Mouse (Mus musculus) stomach, postnatal 0 days (tissue): ENCODE data around the gene Tenm4. TPM values are rescaled to one million over a fixed set of nuclear protein-coding genes. Genes with fewer than 3 reads are reported as not detected.

ENCODE experiments used
- ATAC-seq: fragments of 200-750 bp; cut with Nextera tagmentation; 2 replicates; pipeline ENCODE4 v1.8.0; 2017; ENCODE audit not compliant: low FRiP score, low TSS enrichment
- DNase-seq: peaks from one replicate; pipeline ENCODE4 v3.0.0-alpha.2; 2016; ENCODE audit warnings: low spot score
- H3K27ac ChIP-seq: fragments of 300-500 bp; sonication (generic); replicated peaks from 2 replicates; pipeline ENCODE4 v1.5.1; 2014; ENCODE audit warnings: mild to moderate bottlenecking, control low read depth
- H3K27me3 ChIP-seq: fragments of 300-500 bp; sonication (generic); 2 replicates; pipeline ENCODE4 v1.6.1; 2014; ENCODE audit warnings: low read length; ENCODE audit not compliant: control insufficient read depth, insufficient read depth
- H3K36me3 ChIP-seq: fragments of 300-500 bp; sonication (generic); 2 replicates; pipeline ENCODE4 v1.6.1; 2014; ENCODE audit warnings: low read length, mixed read lengths; ENCODE audit not compliant: control insufficient read depth, insufficient read depth
- H3K4me1 ChIP-seq: fragments of 300-500 bp; sonication (generic); replicated peaks from 2 replicates; pipeline ENCODE4 v1.6.1; 2014; ENCODE audit warnings: antibody characterized with exemption; ENCODE audit not compliant: control insufficient read depth, insufficient read depth
- H3K4me2 ChIP-seq: fragments of 300-500 bp; sonication (generic); replicated peaks from 2 replicates; pipeline ENCODE4 v1.6.1; 2014; ENCODE audit warnings: low read depth, mild to moderate bottlenecking, control low read depth, moderate library complexity
- H3K4me3 ChIP-seq: fragments of 300-500 bp; sonication (generic); 2 replicates; pipeline ENCODE4 v1.5.1; 2014; ENCODE audit warnings: low read depth, low read length, control low read depth
- H3K9ac ChIP-seq: fragments of 300-500 bp; sonication (generic); 2 replicates; pipeline ENCODE4 v1.6.1; 2014; ENCODE audit warnings: mild to moderate bottlenecking, low read length, control low read depth, mixed read lengths
- H3K9me3 ChIP-seq: fragments of 300-500 bp; sonication (generic); 2 replicates; pipeline ENCODE4 v1.6.1; 2016; ENCODE audit warnings: low read length; ENCODE audit not compliant: control insufficient read depth
- CTCF ChIP-seq: IDR thresholded peaks from 2 replicates; pipeline ENCODE4 v1.5.1; 2016; ENCODE audit warnings: antibody characterized with exemption, low read depth, mild to moderate bottlenecking, moderate library complexity
- EP300 ChIP-seq: optimal IDR thresholded peaks from 2 replicates; pipeline ENCODE3; 2016; ENCODE audit warnings: antibody characterized with exemption
- WGBS: fragments of 180-500 bp; shearing (Covaris S2); extraction: QIAGEN DNeasy Blood & Tissue Kit; methylation state at CpG from one replicate; pipeline ENCODE4 v1.1.7; 2014; 5-methylcytosine and 5-hydroxymethylcytosine counted together
- polyA plus RNA-seq: library from polyadenylated mRNA; unstranded; fragments of >200 nt; fragmentation: Nextera tagmentation; extraction: Ambion mirVana; gene quantifications from 2 replicates; pipeline ENCODE4 v1.2.1, GENCODE M21; 2015

Tenm4 gene
- polyA plus RNA-seq, 1 experiment from 2014 or later = 7.2 TPM

GRCm38 (mm10) chr7:96384726-96385500 lies 213.9 kb downstream of the Tenm4 start:
- Histone ChIP-seq H3K9ac (no peak overlapping the region), H3K27ac (no peak overlapping the region), H3K9me3 (no peaks in the 10 kb centered on the region), H3K27me3 (no peaks in the 10 kb centered on the region), H3K4me3 (no peak overlapping the region), H3K4me1 (no peaks in the 10 kb centered on the region), H3K4me2 (no peak overlapping the region), H3K36me3 (no peaks in the 10 kb centered on the region)
- 81% methylated on average over 11 of the region's 11 CpGs for WGBS
- TF ChIP-seq CTCF (no peak), EP300 (no peak)
- no peak for DNase-seq
- ATAC-seq = no peak

- H3K27ac ChIP-seq = no peak overlapping the region
- H3K36me3 ChIP-seq = no peaks in the 10 kb centered on the region
- no peak overlapping the region for H3K4me3 ChIP-seq
- TF ChIP-seq CTCF (no peak), EP300 (no peak)
- H3K9me3 ChIP-seq = no peaks in the 10 kb centered on the region
- WGBS = 73% methylated on average over 7 of the region's 7 CpGs
- H3K4me2 ChIP-seq = no peak overlapping the region
- no peaks in the 10 kb centered on the region for H3K27me3 ChIP-seq
- no peak overlapping the region for H3K9ac ChIP-seq
- no peaks in the 10 kb centered on the region for H3K4me1 ChIP-seq
- no peak for ATAC-seq
- no peak for DNase-seq
Observed at GRCm38 (mm10) chr7:96385850-96386249, 214.8 kb downstream of the Tenm4 start.

GRCm38 (mm10) chr7:96390034-96390670 lies 219.1 kb downstream of the Tenm4 start:
- Histone ChIP-seq H3K4me2 (no peak overlapping the region), H3K4me1 (no peaks in the 10 kb centered on the region), H3K36me3 (no peaks in the 10 kb centered on the region), H3K9ac (no peak overlapping the region), H3K4me3 (no peak overlapping the region), H3K9me3 (no peaks in the 10 kb centered on the region), H3K27me3 (no peaks in the 10 kb centered on the region), H3K27ac (no peak overlapping the region)
- WGBS = 46% methylated on average over 6 of the region's 6 CpGs
- ATAC-seq = no peak
- TF ChIP-seq CTCF (no peak), EP300 (no peak)
- DNase-seq = no peak

GRCm38 (mm10) chr7:96390894-96391293 lies 219.8 kb downstream of the Tenm4 start:
- Histone ChIP-seq H3K27ac (no peak overlapping the region), H3K4me3 (no peak overlapping the region), H3K9ac (no peak overlapping the region), H3K9me3 (no peaks in the 10 kb centered on the region), H3K4me2 (no peak overlapping the region), H3K27me3 (no peaks in the 10 kb centered on the region), H3K4me1 (no peaks in the 10 kb centered on the region), H3K36me3 (no peaks in the 10 kb centered on the region)
- ATAC-seq (no peak), DNase-seq (no peak)
- WGBS = 89% methylated on average over 4 of the region's 4 CpGs
- TF ChIP-seq CTCF = no peak
- no peak for TF ChIP-seq EP300

GRCm38 (mm10) chr7:96391797-96392472 lies 220.9 kb downstream of the Tenm4 start:
- DNase-seq (no peak), ATAC-seq (no peak)
- 81% methylated on average over 6 of the region's 6 CpGs for WGBS
- no peak overlapping the region for H3K4me2 ChIP-seq
- no peaks in the 10 kb centered on the region for H3K36me3 ChIP-seq
- H3K9ac ChIP-seq = no peak overlapping the region
- no peaks in the 10 kb centered on the region for H3K27me3 ChIP-seq
- no peaks in the 10 kb centered on the region for H3K4me1 ChIP-seq
- no peak for TF ChIP-seq EP300
- TF ChIP-seq CTCF = no peak
- H3K27ac ChIP-seq = no peak overlapping the region
- H3K4me3 ChIP-seq = no peak overlapping the region
- no peaks in the 10 kb centered on the region for H3K9me3 ChIP-seq
